Mouse (Mus musculus) liver, postnatal 0 days (tissue): ENCODE measurements around the gene Dhx8.

Source experiments
- CTCF ChIP-seq: sonication (generic); IDR thresholded peaks from 2 replicates; pipeline ENCODE4 v1.5.1; 2016; ENCODE audit warnings: antibody characterized with exemption, low read depth
- EP300 ChIP-seq: IDR thresholded peaks from 2 replicates; pipeline ENCODE4 v1.6.1; 2016; ENCODE audit warnings: antibody characterized with exemption, low read depth, mild to moderate bottlenecking

DNA sequence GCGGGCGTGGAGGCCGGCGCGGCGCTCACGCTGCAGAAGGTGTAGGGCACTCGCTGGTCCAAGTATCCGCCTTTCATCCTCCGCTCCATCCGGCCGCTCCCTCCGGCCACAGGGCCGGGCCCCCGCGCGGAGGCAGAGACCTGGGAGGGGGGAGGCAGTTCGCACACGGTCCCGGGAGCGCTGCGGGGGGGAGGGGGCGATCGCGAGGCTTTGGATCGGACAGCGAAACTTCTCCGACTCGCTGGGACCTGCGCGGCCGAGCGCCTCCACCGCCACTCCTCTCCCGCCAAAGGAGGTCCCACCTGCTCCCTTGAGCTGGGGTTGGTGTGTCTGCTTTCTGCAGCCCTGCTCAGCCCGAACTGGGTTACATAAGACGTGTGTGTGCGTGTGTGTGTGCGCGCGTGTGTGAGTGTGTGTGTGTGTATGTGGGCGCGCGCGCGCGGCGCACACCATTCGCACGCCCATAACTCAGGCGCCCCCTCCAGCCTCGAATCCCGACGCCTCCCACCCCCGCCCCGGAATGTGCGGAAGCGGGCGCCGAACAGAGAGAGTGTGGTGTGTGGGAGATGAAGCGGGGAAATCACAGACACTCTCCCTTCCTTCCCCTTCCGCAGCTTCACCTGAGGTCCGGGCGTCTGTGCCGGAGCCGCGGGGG, 51.9 kb downstream of the Dhx8 start:
- no peak for TF ChIP-seq CTCF
- no peak for TF ChIP-seq EP300
